Mouse (Mus musculus) liver, embryonic 12.5 days (tissue): Measurements from ENCODE around the gene Nos2. TPM values are rescaled to one million over a fixed set of nuclear protein-coding genes. Genes with fewer than 3 reads are reported as not detected.
"Not testable (repeated sequence)": the region's sequence is repeated elsewhere in the genome, so short reads cannot be mapped to it uniquely, and the experiment has no call there.

Experiments
- ATAC-seq: fragments of 200-750 bp; cut with Nextera tagmentation; 2 replicates; pipeline ENCODE4 v1.8.0; 2017; ENCODE audit warnings: moderate number of reproducible peaks, mild to moderate bottlenecking, moderate library complexity
- H3K27ac ChIP-seq: fragments of 300-500 bp; sonication (generic); 2 replicates; pipeline ENCODE4 v1.5.1; 2016; ENCODE audit warnings: mild to moderate bottlenecking
- H3K27me3 ChIP-seq: fragments of 300-500 bp; sonication (generic); replicated peaks from 2 replicates; pipeline ENCODE4 v1.6.1; 2016; ENCODE audit warnings: mild to moderate bottlenecking, moderate library complexity
- H3K36me3 ChIP-seq: fragments of 300-500 bp; sonication (generic); 2 replicates; pipeline ENCODE4 v1.6.1; 2016; ENCODE audit warnings: mild to moderate bottlenecking, moderate library complexity
- H3K4me1 ChIP-seq: fragments of 300-500 bp; sonication (generic); 2 replicates; pipeline ENCODE4 v1.6.1; 2016
- H3K4me2 ChIP-seq: fragments of 300-500 bp; sonication (generic); 2 replicates; pipeline ENCODE4 v1.6.1; 2016; ENCODE audit warnings: mild to moderate bottlenecking, moderate library complexity
- H3K4me3 ChIP-seq: fragments of 300-500 bp; sonication (generic); 2 replicates; pipeline ENCODE4 v1.5.1; 2016; ENCODE audit warnings: mild to moderate bottlenecking, moderate library complexity
- H3K9ac ChIP-seq: fragments of 300-500 bp; sonication (generic); 2 replicates; pipeline ENCODE4 v1.6.1; 2016; ENCODE audit warnings: mild to moderate bottlenecking, moderate library complexity
- H3K9me3 ChIP-seq: fragments of 300-500 bp; sonication (generic); replicated peaks from 2 replicates; pipeline ENCODE4 v1.6.1; 2016; ENCODE audit warnings: mild to moderate bottlenecking, moderate library complexity
- WGBS: fragments of 180-500 bp; shearing (Covaris S2); methylation state at CpG from one replicate; pipeline ENCODE4 v1.1.7; 2016; ENCODE audit not compliant: insufficient replicate concordance; 5-methylcytosine and 5-hydroxymethylcytosine counted together
- polyA plus RNA-seq: library from polyadenylated mRNA; unstranded; fragments of >200 nt; fragmentation: Nextera tagmentation; extraction: Ambion mirVana; gene quantifications from 2 replicates; pipeline ENCODE4 v1.2.1, GENCODE M21; 2016

Gene Nos2
- polyA plus RNA-seq, 1 experiment from 2014 or later = 0.07 TPM

- 60% methylated on average over 4 of the region's 4 CpGs for WGBS
- Histone ChIP-seq H3K9me3 (peaks cover 1% of the 10 kb centered on the region; the same call in 1 of the 2 replicates), H3K4me1 (peaks cover 49% of the 10 kb centered on the region), H3K4me3 (no peak overlapping the region), H3K27ac (no peak overlapping the region), H3K4me2 (no peak overlapping the region), H3K9ac (no peak overlapping the region), H3K27me3 (no peaks in the 10 kb centered on the region), H3K36me3 (no peaks in the 10 kb centered on the region)
- no peak for ATAC-seq
Observed at GRCm38 (mm10) chr11:79001871-79002270, 81.3 kb downstream of the Nos2 start.

DNA sequence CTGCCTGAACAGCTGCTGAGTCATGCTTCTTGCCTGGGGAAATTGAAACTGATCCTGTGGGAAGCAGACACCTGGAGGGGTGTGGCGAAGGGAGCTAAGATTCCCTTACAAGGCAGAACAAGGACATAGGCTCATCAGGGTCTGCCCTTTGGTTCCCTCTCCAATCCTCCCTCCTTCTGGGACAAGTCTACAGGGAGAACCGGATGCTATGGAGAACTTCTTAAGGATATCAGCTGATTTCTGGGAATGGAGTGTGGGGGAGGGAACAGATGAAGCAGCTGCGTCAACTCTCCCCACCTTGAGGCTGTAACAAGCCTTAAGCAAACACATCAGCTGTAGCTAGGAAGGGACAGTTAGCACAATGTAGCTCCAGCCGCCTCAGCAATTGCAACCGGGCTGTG is 82.0 kb downstream of the Nos2 start:
- H3K27me3 ChIP-seq = no peaks in the 10 kb centered on the region
- no peak for ATAC-seq
- no peak overlapping the region for H3K9ac ChIP-seq
- peaks cover 50% of the 10 kb centered on the region for H3K4me1 ChIP-seq
- peak overlapping the region; percentile 66 for H3K27ac ChIP-seq
- no peak overlapping the region for H3K4me2 ChIP-seq
- H3K4me3 ChIP-seq = no peak overlapping the region
- H3K9me3 ChIP-seq = no peaks in the 10 kb centered on the region
- WGBS = 41% methylated on average over 5 of the region's 5 CpGs
- H3K36me3 ChIP-seq = no peaks in the 10 kb centered on the region

DNA sequence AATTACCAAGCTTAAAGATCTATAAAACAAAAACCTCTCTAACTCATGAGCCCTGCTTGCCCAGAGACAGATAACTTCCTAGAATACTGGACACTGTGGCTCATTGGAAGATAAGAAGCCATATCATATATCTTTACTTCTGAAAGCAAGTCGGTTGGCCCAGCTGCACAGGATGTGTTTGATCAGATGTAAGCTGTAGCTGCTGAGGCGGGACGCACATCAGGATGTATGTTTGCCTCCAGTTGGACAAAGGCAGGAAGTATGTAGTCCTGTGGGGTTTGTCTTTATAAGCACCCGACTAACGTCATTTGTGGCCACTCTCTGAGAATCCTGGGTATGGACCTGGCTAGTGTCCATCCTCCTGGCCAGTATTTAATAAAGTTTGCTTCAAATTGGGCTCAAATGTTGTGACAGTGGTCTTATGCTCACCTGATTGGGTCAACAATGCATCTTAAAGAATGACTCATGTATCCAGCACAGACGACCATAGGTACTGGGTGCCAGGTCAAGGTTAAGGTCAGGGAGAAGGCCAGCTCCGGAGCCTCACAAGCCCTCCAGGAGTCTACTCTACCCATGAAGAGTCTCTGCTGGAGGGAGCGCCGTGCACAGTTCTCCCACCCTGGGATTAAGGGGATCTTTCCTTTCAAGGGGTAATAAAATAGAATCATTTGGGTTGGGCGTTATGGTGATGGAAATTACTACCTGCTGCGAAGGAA is 82.6 kb downstream of the Nos2 start:
- Histone ChIP-seq H3K27me3 (no peaks in the 10 kb centered on the region), H3K4me1 (peaks cover 56% of the 10 kb centered on the region), H3K36me3 (no peaks in the 10 kb centered on the region), H3K27ac (peak overlapping the region; percentile 66), H3K9ac (no peak overlapping the region), H3K9me3 (no peaks in the 10 kb centered on the region), H3K4me3 (no peak overlapping the region), H3K4me2 (0 out of 2 replicates have a peak overlapping the region, but pooled peaks have one; percentile 14)
- ATAC-seq = 0 out of 2 replicates have a peak, but pooled peaks have one; percentile 40
- WGBS = 40% methylated on average over 11 of the region's 11 CpGs

GRCm38 (mm10) chr11:79003769-79004638 is 83.4 kb downstream of the Nos2 start:
- Histone ChIP-seq H3K9me3 (no peaks in the 10 kb centered on the region), H3K4me1 (peaks cover 63% of the 10 kb centered on the region), H3K9ac (no peak overlapping the region), H3K4me3 (no peak overlapping the region), H3K27ac (peak overlapping the region; percentile 66), H3K36me3 (no peaks in the 10 kb centered on the region), H3K27me3 (no peaks in the 10 kb centered on the region), H3K4me2 (no peak overlapping the region)
- ATAC-seq = no peak
- WGBS = 44% methylated on average over 10 of the region's 10 CpGs

- peak; percentile 66; the same call in 1 of the 2 replicates for ATAC-seq
- Histone ChIP-seq H3K9ac (no peak overlapping the region), H3K27ac (peak overlapping the region; percentile 55), H3K27me3 (no peaks in the 10 kb centered on the region), H3K4me1 (peaks cover 63% of the 10 kb centered on the region), H3K9me3 (no peaks in the 10 kb centered on the region), H3K4me2 (peak overlapping the region; percentile 6; the same call in 1 of the 2 replicates), H3K4me3 (no peak overlapping the region), H3K36me3 (no peaks in the 10 kb centered on the region)
- WGBS = 51% methylated on average over 14 of the region's 14 CpGs
Observed at GRCm38 (mm10) chr11:79005578-79006394, 85.2 kb downstream of the Nos2 start.

GRCm38 (mm10) chr11:79006417-79006816 is 85.8 kb downstream of the Nos2 start:
- Histone ChIP-seq H3K4me2 (no peak overlapping the region), H3K27me3 (no peaks in the 10 kb centered on the region), H3K36me3 (no peaks in the 10 kb centered on the region), H3K4me3 (no peak overlapping the region), H3K9ac (no peak overlapping the region), H3K9me3 (no peaks in the 10 kb centered on the region), H3K27ac (0 out of 2 replicates have a peak overlapping the region, but pooled peaks have one; percentile 55), H3K4me1 (peaks cover 63% of the 10 kb centered on the region)
- ATAC-seq = no peak
- 61% methylated on average over 5 of the region's 5 CpGs for WGBS

- H3K9ac ChIP-seq, H3K27me3 ChIP-seq, H3K4me3 ChIP-seq, H3K27ac ChIP-seq, H3K9me3 ChIP-seq, ATAC-seq, H3K4me2 ChIP-seq, H3K36me3 ChIP-seq: not testable (repeated sequence)
- H3K4me1 ChIP-seq = peaks cover 57% of the 10 kb centered on the region
- WGBS = 82% methylated on average over 3 of the region's 3 CpGs
Observed at GRCm38 (mm10) chr11:79007356-79007755, 86.8 kb downstream of the Nos2 start.

DNA sequence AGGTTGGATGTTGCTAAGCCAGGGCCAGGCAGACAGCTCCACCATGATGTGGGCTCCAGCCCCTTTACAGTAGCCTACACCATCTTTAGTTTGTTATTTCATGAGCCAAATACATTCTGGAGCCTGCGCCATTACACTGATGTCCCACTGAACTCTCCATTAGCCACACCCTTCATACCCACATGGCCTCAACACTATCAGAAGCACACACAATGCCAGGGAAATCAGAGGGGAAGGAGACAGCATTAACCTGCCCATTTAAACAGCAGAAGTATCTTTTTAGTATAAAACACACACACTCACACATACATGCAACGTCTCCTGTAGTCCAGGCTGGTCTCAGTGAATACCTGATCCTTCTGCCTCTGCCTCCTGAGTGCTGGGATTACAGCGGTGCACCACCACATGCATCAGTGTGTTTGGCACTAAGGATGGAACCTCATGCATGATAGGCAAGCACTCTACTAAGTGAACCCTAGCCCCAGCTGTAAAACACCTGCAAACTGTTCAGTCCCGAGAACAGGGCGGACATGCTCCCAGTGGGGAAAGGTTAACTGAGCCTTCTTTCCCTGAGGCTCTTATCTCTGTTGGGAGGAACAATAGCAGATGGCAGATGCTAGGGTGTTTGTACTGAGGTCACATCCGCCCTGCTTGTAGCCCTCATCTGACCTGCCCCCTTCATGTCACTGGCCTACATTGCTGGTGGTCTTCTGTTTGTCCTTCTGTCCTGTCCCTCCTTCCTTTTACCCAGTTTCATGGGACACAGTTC is 87.6 kb downstream of the Nos2 start:
- Histone ChIP-seq H3K27me3 (no peaks in the 10 kb centered on the region), H3K36me3 (no peaks in the 10 kb centered on the region), H3K4me3 (no peak overlapping the region), H3K9ac (no peak overlapping the region), H3K4me2 (no peak overlapping the region), H3K4me1 (peaks cover 48% of the 10 kb centered on the region), H3K9me3 (no peaks in the 10 kb centered on the region), H3K27ac (no peak overlapping the region)
- ATAC-seq = peak; percentile 46
- 61% methylated on average over 6 of the region's 6 CpGs for WGBS

GRCm38 (mm10) chr11:79008891-79009290 is 88.3 kb downstream of the Nos2 start:
- Histone ChIP-seq H3K9me3 (no peaks in the 10 kb centered on the region), H3K4me3 (no peak overlapping the region), H3K36me3 (no peaks in the 10 kb centered on the region), H3K27ac (no peak overlapping the region), H3K4me2 (no peak overlapping the region), H3K9ac (no peak overlapping the region), H3K4me1 (peaks cover 43% of the 10 kb centered on the region), H3K27me3 (no peaks in the 10 kb centered on the region)
- 69% methylated on average over 7 of the region's 7 CpGs for WGBS
- no peak for ATAC-seq
